Mouse (Mus musculus) kidney, postnatal 36 days (tissue): ENCODE data around the gene Zfp369.
"Not testable (repeated sequence)": the region's sequence is repeated elsewhere in the genome, so short reads cannot be mapped to it uniquely, and the experiment has no call there.

Source experiments
- DNase-seq, 2 experiments: peaks; one replicate each; pipeline ENCODE4 v3.0.0; 2021 to 2022; ENCODE audit warnings: mixed read lengths in 2 of 2

Gene Zfp369

GRCm38 (mm10) chr13:65278383-65279341, at the start of gene Zfp369:
Gene Zfp369 (plus strand): TSS chr13:65278814.
- peak; percentile 95 to 98 for DNase-seq

GRCm38 (mm10) chr13:65237211-65237610, 41.4 kb upstream of the Zfp369 start:
- no peak for DNase-seq

GRCm38 (mm10) chr13:65240509-65241098, 38.0 kb upstream of the Zfp369 start:
- peak; percentile 97 for DNase-seq

GRCm38 (mm10) chr13:65241099-65241626, 37.5 kb upstream of the Zfp369 start:
- peak; percentile 96 to 98 for DNase-seq

- DNase-seq = no peak
Observed at GRCm38 (mm10) chr13:65241627-65242318, 36.8 kb upstream of the Zfp369 start.

- DNase-seq = no peak
Observed at GRCm38 (mm10) chr13:65242319-65242787, 36.3 kb upstream of the Zfp369 start.

GRCm38 (mm10) chr13:65243273-65243672, 35.3 kb upstream of the Zfp369 start:
- DNase-seq = no peak

- DNase-seq = no peak
Observed at GRCm38 (mm10) chr13:65258175-65258954, 20.2 kb upstream of the Zfp369 start.

GRCm38 (mm10) chr13:65259239-65259638, 19.4 kb upstream of the Zfp369 start, which contains the start of gene Gm10775:
Gene Gm10775 (plus strand): TSS chr13:65259539.
- DNase-seq = no peak

- no peak for DNase-seq
Observed at GRCm38 (mm10) chr13:65262086-65262485, 16.5 kb upstream of the Zfp369 start.

GRCm38 (mm10) chr13:65277994-65278382, 626 bp upstream of the Zfp369 start:
- no peak for DNase-seq

GRCm38 (mm10) chr13:65286771-65287170, 8.2 kb downstream of the Zfp369 start:
- no peak for DNase-seq

- DNase-seq = no peak
Observed at GRCm38 (mm10) chr13:65296354-65296753, 17.7 kb downstream of the Zfp369 start.

GRCm38 (mm10) chr13:65310849-65311248, 32.2 kb downstream of the Zfp369 start:
- DNase-seq = peak; percentile 17 to 71

GRCm38 (mm10) chr13:65311311-65311755, 32.7 kb downstream of the Zfp369 start:
- peak in 1 of 2 experiments; percentile 5 for DNase-seq

- no peak for DNase-seq
Observed at GRCm38 (mm10) chr13:65311826-65312225, 33.2 kb downstream of the Zfp369 start.

- not testable (repeated sequence) for DNase-seq
Observed at GRCm38 (mm10) chr13:65348501-65348900, 69.9 kb downstream of the Zfp369 start.

GRCm38 (mm10) chr13:65351768-65352167, 73.2 kb downstream of the Zfp369 start:
- DNase-seq = peak in 1 of 2 experiments; percentile 20
